Mouse (Mus musculus) testis, postnatal 14 days (tissue): ENCODE results near the gene Ppcdc.

ENCODE experiments used
- DNase-seq: peaks from one replicate; pipeline ENCODE4 v3.0.0; 2021; ENCODE audit warnings: low spot score

Ppcdc gene

DNA sequence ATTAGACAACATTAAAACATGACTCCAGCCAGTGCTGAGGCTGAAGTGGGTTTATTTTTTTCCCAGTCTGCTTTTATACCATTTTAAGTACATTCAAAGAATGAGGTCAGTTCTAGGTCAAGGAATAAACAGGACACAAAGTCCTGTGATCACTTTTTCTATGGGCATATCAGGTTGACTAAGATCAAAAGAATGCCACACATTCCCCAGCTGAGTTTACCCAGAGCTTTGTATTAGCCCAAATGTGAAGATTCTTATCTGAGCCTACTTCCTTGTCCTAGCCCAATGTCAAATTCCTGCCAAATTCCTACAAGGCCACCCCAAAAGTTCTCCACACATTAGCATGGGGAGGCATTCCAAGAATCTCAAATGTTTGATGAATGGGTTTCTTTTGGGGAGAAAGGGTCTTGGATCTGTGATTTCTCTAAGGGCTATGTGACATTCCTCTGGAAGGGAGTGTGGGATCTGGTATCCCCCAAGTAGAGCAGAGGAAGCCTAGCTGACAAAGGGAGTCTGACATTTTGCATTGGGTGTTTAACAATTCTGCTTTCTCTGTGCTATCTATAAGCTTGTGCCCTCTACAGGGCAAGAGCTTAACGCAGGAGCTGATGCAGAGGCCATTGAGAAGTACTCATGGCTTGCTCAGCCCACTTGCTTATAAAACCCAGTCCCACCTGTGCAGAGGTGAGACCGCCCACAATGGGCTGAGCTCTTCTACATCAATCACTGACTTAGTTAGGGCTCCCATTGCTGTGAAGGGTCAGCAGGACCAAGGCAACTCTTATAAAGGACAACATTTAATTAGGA, 85.3 kb downstream of the Ppcdc start:
- no peak for DNase-seq

- no peak for DNase-seq
Observed at GRCm38 (mm10) chr9:57351277-57351676, 88.6 kb downstream of the Ppcdc start.

DNA sequence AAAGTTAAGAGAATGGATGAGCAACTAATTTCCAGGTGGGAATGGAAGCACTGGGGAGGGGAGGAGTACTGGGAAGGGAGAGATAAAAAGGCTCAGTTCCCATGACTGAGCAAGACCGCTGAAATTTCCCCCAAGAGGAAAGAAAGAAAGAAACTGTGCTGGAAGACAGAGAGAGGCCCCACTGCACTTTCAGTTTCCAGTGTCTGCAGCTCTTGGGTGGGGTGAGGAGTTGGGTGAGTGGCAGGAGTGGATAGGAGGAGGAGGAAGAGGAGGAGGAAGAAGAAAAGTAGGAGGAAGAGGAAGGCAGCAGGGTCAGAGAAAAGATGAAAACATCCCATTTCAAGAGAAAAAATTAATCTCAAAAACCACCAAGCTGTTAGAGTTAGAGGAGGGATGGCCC, 94.0 kb downstream of the Ppcdc start:
- no peak for DNase-seq

GRCm38 (mm10) chr9:57343752-57344151, 96.2 kb downstream of the Ppcdc start:
- no peak for DNase-seq

GRCm38 (mm10) chr9:57342906-57343474, 96.9 kb downstream of the Ppcdc start:
- no peak for DNase-seq

DNA sequence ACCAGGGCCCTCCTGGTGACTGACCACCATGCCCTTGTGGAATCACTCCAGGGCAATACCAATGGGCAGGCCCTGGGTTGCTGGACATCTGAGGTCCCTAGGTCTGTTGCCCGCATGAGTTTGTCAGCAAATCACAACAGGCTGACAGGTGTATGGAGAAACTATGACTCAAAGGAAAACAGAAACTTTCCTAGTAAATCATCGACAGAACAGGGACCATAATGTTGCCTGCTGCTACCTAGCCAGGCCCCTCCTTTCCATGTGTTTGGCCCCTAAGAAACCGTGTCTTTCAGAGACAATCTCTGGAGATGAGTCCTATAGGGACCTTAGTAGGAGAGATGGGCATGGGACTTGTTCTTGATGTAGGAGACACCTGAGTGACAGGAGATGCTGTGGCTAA, 97.7 kb downstream of the Ppcdc start:
- no peak for DNase-seq

- DNase-seq, result no peak
Observed at GRCm38 (mm10) chr9:57340361-57340760, 99.6 kb downstream of the Ppcdc start.

DNA sequence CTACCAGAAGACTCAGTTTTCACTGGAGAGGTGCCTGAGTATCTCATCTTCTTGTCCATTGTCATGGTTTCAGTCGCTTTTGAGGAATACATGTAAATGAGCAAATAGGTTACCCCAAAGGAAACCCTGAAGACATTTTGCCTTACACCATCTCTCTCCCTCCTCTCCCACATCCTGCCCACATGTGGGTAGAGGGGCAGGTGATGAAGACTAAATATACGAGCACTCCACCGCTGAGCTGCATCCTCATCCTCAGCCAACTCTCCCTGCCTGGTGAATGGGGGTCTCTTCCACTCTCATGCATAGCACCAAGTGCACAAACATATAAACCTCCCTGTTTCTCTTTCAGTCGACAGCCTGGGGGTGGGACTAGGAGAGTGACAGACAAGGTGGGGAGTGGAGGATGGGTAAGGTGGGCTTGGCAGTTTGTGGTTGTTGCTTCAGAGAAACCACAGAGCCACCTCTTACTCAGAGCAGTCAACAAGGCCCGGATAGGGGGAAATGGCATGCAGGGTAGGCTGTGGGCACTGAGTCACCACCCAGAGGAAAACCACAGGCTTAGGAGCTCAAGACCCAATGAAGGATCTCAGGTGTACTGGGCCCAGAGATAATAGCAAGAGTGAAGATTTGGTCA, 100.2 kb downstream of the Ppcdc start:
- no peak for DNase-seq

DNA sequence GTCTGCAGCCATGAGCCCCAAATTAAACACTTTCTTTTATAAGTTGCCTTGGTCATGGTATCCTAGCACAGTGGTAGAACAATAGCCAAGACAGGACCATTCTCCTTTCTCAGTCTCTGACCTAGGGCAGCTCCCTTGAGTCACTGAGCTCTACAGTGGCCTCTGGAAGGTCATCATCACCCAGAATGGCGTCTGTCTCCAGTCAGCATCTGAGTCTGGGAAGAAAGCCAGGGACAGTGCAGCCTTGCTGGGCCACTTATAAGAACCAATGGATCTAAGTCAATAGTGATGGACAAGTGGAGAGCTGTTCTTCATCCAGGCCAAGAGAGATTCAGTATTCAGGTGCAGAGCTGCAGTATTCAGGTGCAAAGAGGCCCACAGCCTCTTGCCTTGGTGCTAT, 101.2 kb downstream of the Ppcdc start:
- no peak for DNase-seq
